Mouse (Mus musculus) megakaryocyte, embryonic 14.5 days (primary cell): Measurements from ENCODE around the gene Abhd12.

Experiments used
- FLI1 ChIP-seq: IDR thresholded peaks from 2 replicates; pipeline ENCODE4 v1.6.1; 2012; ENCODE audit warnings: low read length, inconsistent platforms, mixed read lengths
- GATA1 ChIP-seq: IDR thresholded peaks from 3 replicates; pipeline ENCODE4 v1.6.1; 2012; ENCODE audit warnings: mixed read lengths, low read length, inconsistent platforms, borderline replicate concordance

DNA sequence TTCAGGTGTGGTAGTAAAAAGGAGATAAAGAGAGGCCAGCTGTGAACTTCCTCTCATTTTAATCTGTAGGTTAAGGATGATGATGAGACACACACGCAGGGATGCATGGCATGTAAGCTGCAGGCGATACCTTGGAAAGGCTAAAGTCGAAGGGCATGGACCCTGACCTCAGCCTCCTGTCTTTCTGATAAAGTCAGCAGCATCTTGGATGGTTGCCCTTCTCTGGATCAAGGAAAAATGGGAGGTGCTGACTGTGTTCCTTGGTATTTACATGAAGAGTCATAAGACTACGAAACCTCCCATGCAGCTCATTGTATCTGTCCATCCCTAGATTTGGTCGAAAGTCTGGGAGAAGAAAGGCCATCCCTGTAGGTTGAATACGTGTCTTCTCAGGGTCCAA, 4.2 kb downstream of the Abhd12 start:
- TF ChIP-seq GATA1 (no peak), FLI1 (no peak)
